Mouse (Mus musculus) urinary bladder, adult 18-20 months (tissue): ENCODE results near the gene Mrpl58.

Experiments used
- DNase-seq, 2 experiments: peaks; one replicate each; pipeline ENCODE4 v3.0.0; 2022; ENCODE audit warnings: low spot score in 2 of 2, mixed read lengths in 2 of 2

The Mrpl58 gene

DNA sequence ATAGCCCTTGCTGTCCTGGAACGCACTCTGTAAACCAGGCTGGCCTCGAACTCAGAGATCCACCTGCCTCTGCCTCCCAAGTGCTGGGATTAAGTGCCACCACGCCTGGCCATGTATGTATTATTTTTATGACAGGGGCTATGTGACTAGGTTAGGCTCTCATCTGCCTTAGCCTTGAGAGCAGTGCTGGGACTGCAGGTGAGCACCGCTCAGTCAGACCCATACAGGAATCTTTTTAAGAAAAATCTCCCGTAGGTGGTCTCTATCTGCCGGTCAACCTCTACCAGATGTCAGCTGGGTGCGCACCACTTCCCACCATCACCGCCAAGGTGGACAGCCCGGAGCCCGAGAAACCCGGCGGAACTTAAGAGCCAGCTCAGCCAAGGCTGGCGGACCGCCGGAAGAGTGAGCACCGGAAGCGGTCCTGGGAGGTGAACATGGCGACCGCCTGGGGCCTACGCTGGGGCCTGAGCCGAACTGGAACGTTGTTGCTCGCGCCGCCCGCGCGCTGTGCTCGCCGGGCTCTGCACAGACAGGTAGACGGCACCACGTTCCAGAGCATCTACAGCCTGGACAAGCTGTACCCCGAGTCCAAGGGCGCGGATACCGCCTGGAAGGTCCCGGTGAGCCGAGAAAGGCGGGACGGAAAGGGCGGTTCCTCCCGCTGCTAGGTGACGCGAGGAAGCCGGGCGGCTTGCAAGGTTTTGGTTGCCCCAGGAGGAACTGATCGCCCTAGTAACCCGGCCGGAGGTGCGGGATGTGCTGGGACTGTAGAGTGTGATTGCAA lies at the start of gene Mrpl58:
Gene Mrpl58, plus strand, starts transcription at position 415 of the 787 bp plus-strand sequence.
- DNase-seq = peak; percentile 74 to 94

DNA sequence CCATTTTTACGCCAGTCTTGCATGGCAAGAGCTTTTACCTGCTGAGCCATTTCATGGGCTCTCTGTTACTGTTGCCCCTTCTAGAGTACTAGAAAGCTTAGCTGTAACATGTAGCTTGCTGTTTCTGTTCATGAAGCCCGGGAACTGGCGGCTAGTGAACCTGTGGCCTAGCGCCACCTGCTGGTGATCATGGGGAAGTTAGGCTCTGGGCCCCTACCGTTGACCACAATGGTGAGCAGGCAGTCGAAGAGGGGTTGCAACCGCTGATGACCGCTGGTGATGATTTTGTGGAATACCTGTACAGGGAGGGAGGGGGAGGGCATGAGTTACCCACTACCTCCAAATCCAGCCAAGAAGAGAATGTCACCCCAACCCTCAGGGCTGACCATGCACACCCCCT lies 49.4 kb upstream of the Mrpl58 start:
- no peak for DNase-seq

DNA sequence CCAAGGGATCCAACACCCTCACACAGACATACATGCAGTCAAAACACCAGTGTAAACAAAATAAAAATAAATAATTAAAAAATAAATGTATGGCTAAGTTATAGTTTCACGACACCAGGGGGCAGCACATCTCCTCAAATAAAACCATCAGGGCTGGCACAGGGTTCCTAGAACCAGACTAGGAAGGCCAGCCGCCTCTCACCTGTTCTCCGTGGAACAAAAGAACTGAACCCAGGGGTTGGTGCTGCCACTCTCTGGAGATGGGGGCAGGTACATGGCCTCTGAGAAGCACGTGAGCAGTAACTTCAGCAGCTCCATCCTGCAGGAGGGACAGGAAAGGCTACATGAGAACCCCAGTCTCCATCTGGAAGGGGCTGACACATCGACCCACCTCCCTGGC lies 45.1 kb upstream of the Mrpl58 start:
- DNase-seq = peak; percentile 51 to 66

DNA sequence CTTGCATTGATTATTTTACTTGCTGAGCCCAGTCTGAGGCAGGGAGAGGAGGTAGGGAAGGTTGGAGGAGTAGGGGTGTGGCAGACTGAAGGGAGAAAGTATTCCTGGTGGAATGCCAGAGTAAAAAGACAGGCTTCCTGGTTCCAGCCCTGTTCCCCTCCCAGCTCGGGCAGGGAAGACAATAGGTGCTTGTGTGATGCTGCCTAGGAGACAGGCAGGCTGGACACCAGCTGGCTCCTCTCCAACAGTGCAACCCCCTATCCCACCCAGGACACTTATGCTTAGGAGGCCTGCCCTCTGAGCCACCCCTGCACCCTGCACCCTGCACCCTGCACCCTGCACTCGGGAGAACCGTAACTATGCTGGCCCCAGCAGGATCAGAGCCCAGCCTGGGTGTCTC lies 44.3 kb upstream of the Mrpl58 start:
- DNase-seq = no peak

DNA sequence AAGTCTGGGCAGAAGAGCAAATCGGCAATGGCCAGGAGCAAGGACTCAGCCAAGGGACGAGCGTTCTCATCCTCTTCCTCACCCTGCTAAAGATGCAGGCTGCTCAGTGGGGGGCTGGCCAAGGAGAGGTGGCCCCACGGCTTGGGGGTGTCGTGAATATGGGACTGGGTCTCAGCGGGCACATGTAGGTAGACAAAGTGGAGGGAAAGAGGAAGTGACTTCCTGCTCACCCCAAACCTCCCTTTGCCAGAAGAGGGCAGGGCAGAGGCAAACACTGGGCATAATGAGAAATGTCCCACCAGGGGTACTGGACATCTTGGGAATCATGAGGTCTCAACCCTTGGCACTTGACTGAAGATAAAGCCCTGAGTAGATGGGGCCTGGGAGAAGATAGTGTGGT lies 43.8 kb upstream of the Mrpl58 start:
- no peak for DNase-seq

DNA sequence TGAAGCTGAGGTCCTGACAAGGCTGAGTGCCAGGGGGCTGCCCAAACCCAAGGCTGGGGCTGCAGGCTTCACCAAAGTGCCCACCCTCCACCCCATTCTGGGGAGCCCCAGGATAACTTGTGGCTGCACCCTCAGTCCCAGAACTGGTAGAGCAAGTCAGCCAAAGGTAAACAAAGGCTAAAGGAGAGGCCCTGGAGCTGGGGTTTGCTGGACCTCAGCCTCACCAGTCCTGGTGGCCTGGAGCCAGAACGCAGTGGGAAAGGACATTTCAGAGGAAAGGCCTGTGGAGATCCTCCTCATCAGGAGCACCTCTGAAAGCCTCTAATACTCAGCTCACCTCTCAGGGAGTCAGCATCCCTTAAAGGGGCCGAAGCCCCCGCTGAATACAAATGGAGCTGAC lies 39.4 kb upstream of the Mrpl58 start:
- peak; percentile 33 to 46 for DNase-seq

DNA sequence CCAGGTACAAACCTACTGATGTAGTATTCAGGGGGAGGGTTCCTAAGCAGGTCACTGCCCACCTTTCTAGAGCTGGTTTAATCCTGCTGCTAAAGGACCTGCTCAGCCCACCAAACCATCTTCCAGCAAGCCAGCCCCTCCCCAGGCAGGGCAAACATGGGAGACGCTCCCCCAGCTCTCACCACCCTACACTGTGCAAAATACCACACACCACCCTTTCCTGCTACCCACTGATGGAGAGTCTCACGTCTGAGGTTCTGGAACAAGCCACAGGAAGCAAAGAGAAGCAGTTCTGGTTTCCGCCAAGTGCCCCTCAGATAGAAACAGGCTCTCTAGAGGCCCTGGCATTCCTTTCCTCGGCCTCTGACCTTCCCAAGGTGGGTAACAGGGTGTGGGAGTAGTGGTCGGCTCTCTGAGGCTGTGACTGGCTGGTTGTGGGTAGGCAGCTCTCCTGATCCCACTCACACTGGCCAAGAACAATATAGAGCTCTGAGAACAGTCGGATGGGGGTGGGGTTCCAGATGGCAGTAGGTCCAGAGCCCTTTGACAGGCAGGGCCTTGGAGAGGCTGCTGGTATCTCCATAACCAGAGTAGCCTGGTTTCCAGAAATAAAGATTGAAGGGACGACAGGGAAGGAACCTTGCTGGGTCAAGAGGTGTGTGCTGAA lies 37.4 kb upstream of the Mrpl58 start:
- DNase-seq = no peak

DNA sequence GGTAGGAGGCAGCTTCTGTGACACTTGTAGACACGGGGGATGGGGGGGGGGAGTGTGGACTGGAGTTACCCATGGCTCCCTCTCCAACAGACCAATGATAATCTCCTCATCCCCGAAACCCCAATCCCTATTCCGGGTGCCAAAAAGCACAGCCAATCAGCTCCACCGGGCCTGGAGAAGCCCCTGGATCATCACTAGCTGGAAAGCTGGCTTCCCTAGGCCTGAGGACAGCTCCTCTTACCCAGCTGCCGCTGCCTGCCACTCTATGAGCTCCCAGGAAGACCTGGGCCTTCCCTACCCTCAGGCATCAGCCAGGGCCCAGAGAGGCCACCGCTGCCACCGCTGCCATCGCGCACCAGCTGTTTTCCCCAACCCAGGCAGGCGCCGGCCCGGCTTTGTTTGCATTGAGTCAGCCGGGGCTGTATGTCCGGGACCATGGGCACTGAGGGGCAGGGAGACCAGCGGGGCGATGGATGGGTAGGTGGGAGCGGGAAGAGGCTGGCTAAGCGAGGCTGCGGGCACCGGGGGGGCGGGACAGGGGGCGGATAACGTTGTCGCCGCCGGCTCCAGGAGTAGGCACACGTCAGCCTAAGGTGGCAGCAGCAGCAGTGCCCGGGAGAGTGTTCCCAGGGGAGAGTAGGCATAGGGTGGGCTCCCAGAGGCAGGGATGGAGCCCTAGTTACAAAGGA lies 36.7 kb upstream of the Mrpl58 start:
- DNase-seq = peak in 1 of 2 experiments; percentile 53

DNA sequence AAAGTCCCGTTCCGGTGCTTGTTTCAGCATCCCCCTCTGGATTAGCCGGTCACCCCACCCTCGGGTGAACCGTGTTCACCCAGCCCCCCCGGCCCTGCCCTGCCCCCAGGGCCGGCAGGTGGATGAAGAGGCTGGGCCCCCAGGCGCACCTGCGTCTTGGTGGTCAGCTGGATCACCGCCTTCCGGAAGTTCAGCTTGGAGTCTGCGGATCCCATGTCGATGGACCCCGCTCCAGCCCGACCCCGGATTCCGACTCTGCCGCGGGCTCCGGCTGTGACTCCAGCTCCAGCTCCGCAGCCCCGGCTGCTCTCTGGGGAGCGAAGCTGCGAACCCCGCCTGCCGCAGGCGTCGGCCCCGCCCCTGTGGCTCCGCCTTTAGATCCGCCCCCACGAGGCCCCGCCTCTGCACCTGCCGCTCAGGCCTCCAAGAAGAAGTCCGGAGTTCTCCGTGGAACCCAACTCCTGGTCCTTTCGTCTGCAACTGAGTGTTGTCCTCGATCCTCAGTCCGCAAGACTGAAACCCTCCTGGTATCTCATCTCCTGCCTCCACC lies 36.1 kb upstream of the Mrpl58 start, which contains the start of gene Hid1:
Gene Hid1, minus strand, starts transcription at position 362 of the 550 bp plus-strand sequence.
- DNase-seq = peak; percentile 81 to 94

DNA sequence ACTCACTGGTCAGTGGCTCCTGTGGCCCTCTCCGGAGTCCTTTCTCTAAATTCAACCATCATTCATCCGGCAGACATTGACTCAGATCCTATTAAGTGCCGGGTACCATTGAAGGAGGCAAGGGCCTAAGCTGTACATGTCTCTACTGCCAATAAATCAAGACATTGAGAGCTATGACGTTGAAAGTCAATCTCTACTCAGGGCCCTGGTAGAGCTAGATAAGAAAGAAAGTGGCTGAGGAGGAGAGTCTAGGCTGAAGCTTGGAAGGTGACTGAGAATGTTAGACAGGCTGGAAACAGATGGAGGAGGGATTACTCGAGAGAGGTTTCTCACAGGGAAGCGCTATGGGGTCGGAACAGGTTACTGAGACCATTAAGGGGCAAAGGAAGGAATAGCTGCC lies 33.2 kb upstream of the Mrpl58 start:
- no peak for DNase-seq

DNA sequence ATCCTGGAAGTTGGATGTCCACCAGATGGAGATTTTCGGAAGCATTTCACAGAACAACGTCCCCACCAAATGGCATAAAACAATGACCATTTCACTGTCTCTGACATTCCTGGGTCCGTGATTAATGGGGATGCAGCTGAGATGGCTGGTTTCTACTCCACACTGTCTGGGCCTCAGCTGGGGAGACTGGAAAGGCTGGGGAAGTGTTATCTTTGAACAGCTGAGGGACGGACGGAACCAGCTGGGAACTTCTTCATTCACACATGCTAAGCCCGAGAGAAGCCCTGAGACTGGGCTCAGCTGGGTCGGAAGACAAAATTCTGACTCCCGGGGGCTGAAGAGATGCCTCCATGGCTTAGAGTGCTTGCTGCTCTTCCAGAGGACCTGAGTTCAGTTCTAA lies 32.2 kb upstream of the Mrpl58 start:
- no peak for DNase-seq

DNA sequence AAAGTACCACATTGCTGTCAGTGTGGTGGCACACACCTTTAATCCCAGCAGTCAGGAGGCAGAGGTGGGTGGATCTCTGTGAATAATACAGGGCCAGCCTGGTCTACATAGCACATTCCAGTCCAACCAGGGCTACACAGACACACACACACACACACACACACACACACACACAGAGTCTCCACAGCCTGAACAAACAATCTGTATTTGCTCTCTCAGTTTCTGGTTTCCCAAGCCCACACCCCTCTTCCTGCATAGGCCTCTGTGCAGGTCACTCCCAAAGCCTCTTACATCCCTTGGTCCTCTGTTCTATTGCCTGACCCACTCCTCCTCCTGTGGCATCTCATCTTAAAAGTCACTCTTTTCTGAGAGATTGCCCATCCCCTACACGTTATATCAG lies 31.5 kb upstream of the Mrpl58 start:
- no peak for DNase-seq

DNA sequence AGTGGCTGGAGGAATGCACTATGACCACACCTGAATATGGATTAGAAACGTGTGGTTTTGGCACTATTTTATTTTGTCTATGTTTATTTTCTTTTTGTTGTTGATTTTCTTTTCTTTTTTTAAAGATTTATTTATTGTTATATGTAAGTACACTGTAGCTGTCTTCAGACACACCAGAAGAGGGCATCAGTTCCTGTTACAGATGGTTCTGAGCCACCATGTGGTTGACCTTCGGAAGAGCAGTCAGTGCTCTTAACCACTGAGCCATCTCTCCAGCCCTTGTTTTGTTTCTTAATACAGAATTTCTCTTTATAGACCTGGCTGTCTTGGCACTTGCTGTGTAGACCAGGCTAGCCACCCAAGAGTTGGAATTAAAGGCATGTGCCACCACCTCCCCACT lies 30.8 kb upstream of the Mrpl58 start:
- no peak for DNase-seq

DNA sequence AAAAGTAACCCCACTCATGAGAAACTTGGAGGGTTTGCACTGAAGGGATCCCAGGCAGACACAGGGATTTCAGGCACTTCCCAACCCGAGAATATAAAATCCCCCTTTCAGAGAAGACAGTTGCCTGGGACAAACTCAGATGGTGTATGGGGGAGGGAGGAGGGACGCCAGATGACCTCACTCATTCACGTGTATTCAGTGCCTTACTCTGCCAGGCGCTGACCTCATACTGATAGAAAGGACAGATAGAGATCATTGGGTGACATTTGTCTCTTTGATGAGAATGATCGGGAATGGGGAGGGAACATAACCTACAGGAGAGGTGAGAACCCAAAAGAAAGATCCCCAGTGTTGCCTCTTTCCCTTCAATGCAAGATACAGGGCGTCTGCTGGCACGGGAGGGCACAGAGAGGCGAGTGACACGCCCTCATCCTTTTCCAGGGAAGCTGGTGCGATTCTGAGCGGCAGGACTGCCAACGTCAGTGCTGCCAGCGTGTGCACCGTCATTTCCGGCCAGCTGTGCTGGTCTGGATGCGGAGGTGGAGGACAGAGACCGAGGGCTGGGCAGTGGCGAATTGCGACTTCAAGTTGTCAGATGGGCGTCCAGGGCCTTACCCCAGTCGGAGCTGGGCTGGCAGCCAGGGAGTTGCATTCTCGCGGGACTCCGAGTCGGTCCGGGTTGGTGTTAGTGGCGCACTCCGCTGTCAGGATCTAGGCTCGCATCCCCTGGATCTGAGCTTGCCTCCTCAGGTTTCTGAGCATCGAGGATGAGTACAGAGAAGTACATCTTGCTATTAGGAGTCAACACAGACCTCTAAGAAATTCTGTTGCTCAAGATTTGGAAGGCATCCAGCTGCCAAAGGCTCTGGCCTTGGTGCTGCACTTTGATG lies 29.5 kb upstream of the Mrpl58 start:
- DNase-seq = peak in 1 of 2 experiments; percentile 68

DNA sequence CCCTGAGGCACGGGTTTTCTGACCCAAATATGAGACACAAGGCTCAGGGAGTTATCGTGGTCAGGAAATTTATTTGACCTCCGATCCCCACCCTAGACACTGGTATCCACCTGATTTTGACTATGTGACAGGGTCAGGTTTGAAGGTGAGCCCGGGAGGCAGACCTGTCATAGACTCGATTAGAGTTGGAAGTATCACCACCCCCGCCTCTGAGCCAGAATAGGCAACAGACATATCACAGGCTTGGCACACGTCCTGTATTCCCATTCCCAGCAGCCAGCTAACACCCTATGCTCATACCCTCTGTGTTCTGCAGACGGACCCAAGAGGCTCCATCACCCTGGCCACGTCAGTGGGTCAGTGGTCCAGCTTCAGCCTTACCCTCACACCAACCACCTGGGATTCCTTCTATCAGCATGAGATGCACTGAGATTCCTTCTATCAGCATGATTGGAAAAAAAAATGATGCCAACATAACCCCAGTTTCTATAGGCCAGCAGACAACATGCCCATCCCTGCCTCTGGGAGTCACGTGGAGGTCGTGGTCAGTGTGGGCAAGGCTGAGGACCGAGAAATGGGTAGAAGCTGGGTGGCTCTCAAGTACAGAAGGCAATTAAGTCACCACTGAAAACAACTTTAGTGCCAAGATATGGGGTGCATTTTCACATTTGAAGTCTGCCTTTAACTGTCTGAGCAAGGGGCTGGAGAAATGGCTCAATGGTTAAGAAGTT lies 28.7 kb upstream of the Mrpl58 start:
- no peak for DNase-seq

DNA sequence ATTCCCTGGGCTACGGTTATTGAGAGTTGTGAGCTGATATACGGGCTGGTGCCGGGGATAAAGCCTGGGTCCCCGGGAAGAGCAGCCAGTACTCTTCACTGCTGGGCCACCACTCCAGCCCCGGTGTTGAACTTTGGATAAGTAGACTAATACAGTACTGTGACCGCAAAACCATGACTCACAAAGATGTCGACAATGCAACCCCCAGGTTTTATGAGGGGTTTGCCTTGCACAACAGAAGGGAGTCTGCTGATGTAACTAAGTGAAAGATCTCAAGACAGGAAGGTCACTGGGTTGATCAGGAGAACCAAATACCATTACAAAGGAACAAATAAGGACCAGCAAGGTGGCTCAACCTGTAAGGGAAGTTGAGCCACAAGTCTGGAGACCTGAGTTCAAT lies 26.8 kb upstream of the Mrpl58 start:
- DNase-seq = no peak

DNA sequence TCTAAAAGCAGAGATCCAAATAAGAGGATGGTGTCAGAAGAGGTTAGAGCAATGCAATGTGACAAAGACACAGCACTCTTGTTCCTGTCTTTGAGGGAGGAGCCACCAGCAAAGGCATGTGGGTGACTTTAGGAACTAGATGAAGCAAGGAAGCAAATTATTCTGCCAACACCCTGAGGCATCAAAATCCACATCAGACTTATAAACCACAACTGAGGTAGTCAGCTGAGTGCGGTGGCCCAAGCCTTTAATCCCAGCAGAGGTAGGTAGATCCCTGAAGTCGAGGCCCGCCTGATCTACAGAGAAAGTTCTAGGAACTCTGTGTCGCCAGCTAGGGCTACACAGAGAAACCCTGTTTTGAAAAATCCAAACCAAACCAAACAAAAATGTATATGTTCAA lies 26.3 kb upstream of the Mrpl58 start:
- no peak for DNase-seq

DNA sequence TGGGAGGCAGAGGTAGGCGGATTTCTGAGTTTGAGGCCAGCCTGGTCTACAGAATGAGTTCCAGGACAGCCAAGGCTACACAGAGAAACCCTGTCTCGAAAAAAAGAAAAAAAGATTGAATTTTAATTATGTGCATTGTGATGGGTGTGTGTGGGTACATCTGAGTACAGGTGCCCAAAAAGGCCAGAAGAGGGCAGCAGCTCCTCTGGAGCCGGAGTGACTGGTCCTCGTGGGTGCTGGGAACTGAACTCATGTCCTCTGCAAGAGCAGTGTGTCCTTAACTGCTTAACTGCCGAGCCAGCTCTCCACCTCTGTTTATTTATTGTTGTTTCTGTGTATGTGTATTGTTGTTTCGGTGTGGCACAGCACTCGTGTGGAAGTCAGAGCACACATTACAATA lies 25.7 kb upstream of the Mrpl58 start:
- DNase-seq = no peak

DNA sequence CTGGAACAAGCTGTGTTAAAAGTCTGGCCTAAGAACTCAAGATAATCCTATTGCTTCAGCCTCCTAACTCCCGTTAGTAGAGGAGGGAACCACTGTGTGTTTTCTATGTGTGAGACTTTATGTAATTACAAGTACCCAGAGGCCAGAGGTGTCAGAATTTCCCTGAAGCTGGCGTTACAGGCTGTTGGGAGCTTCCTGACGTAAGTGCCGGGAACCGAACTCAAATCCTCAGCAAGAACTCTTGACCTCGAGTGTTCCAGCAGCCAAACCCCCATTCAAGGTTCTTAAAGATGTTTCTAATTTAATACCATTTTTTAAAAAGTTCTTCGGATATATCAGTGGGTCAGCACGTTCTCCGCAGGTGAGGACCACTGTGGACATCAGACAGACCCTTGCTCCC lies 22.3 kb upstream of the Mrpl58 start:
- no peak for DNase-seq

DNA sequence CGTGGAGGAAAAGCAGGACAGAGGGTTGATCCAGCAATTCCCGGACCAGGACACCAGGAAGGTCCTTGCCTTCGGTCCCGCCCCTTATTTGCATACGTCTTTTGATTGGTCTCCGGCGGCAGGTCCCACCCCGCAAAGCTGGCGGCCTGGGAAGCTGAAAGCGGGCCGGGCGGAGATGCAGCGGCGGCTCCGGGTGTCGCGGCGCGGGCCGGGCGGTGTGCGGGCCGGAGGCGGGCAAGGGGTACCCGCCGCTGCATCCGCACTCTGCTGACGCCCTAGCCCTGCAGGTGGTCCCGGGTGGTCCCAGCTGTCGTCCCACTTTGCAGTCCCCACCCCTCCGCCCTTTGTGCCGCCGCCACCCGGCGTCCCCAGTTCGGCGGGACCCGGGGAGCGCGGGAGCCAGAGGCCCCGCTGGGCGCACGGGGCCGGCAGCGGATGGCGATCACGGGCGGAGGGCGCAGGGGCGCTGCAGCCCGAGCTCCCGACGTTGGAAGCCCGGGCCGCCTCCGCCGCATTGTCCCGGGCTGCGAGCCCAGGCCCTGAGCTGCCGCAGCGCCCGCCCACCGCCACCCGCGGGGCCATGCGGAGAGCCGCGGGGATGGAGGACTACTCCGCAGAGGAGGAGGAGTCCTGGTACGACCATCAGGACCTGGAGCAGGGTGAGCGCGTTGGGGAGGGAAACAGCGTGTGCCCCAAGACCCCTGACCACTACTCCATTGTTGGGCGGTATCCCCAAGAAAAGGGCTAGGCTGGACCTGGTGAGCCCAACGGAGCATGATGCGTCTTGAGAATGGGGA lies 21.6 kb upstream of the Mrpl58 start, which contains the start of gene Cdr2l:
Gene Cdr2l, plus strand, starts transcription at position 174 of the 797 bp plus-strand sequence.
- DNase-seq = peak; percentile 84 to 87
